Mouse (Mus musculus): ENCODE data around the gene Rab3gap1.
"Not testable (repeated sequence)": the region's sequence is repeated elsewhere in the genome, so short reads cannot be mapped to it uniquely, and the experiment has no call there.

Gene Rab3gap1

GRCm38 (mm10) chr1:127915802-127916201, 47.2 kb downstream of the Rab3gap1 start:
- no peak for DNase-seq (ENCODE audit: low spot score)

- no peak for DNase-seq (ENCODE audit: low spot score)
Observed at GRCm38 (mm10) chr1:127933405-127933804, 64.8 kb downstream of the Rab3gap1 start.

GRCm38 (mm10) chr1:127934322-127934721, 65.7 kb downstream of the Rab3gap1 start:
- DNase-seq (ENCODE audit: low spot score) = no peak

DNA sequence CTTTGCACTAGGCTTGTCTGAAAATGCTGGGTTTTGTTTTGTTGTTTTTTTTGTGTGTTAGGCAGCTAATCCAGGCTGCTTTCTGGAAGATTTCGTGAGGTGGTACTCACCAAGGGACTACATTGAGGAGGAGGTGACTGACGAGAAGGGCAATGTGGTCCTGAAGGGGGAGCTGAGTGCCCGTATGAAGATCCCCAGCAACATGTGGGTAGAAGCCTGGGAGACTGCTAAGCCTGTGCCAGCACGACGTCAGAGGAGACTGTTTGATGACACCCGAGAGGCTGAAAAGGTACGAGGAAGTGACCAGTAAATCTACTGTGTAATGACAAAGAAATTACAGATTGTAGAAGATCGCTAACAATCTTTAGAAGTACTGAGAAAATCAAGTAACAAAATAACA, 68.7 kb downstream of the Rab3gap1 start:
- no peak for DNase-seq (ENCODE audit: low spot score)

DNA sequence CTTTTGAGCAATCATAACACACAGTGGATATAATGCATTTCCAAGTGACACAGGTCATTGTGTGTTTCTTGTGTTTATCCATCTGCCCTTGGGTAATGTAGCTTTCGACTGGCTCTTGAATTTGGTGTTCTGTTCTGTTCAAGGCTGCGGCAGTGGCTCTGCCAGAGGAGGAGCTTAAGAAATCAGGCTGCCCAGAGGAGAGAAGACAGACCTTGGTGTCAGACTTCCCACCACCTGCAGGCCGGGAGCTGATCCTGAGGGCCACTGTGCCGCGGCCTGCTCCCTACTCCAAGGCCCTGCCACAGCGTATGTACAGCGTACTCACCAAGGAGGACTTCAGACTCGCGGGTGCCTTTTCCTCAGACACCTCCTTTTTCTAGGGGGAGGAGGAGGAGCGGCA, 73.7 kb downstream of the Rab3gap1 start:
- no peak for DNase-seq (ENCODE audit: low spot score)

DNA sequence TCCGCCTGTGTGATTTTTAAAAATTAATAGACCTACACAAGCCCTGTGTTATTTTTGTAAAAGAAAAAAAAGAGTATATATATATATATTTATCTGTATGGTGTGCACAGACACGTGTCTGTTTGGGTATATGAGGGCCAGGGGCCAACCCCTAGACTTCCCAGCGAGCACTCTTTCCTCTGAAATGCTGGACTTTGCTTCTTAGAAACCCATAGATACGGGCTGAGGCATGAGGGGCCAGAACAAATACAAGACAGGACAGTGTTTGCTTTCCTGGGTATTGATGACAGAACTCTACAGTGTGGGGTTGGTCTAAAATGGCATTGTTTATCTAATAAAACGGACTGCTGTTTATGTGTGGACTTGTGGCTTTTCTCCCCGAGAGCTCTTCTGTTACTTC, 74.9 kb downstream of the Rab3gap1 start:
- DNase-seq (ENCODE audit: low spot score) = no peak

DNA sequence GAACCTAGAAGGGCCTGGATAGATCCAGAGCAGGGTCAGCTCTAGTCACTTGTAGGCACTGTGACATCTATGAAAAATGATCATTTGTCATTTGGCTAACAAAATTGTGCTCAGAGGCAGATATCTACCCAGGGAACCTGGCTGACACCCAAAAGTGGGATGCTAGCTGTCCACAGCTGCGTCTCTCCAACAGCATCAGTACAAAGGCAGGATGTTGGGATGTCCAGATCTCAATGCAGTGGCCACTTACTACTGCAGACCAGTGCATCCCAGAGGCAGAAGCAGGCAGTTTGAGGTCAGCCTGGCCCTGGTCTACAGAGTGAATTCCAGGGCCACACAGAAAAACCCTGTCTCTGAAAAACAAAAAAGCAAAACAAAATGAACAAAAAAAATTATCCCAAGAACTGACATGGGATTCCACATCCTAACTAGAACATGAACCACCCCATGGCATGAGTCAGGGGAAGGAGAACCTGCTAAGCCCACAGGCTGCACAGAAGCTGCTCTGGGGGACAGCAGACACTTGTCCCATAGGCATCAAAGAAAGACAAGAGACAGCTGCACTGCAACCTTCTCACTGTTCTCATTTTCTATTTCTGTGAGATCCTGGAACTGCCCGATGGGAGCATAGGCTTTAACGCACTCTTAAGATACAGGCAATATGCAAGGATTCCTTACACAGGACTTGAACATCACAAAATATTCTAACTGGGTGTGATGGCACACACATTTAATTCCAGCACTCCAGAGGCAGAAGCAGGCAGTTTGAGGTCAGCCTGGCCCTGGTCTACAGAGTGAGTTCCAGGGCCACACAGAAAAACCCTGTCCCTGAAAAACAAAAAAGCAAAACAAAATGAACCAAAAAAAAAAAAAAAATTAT, 77.4 kb downstream of the Rab3gap1 start:
- DNase-seq (ENCODE audit: low spot score) = no peak

- DNase-seq (ENCODE audit: low spot score) = no peak
Observed at GRCm38 (mm10) chr1:127946615-127947249, 78.2 kb downstream of the Rab3gap1 start.

- DNase-seq (ENCODE audit: low spot score) = no peak
Observed at GRCm38 (mm10) chr1:127948748-127949147, 80.2 kb downstream of the Rab3gap1 start.

- DNase-seq (ENCODE audit: low spot score) = no peak
Observed at GRCm38 (mm10) chr1:127952276-127952675, 83.7 kb downstream of the Rab3gap1 start.

- DNase-seq (ENCODE audit: low spot score) = not testable (repeated sequence)
Observed at GRCm38 (mm10) chr1:127954198-127954597, 85.6 kb downstream of the Rab3gap1 start.

- no peak for DNase-seq (ENCODE audit: low spot score)
Observed at GRCm38 (mm10) chr1:127954800-127955199, 86.2 kb downstream of the Rab3gap1 start.

DNA sequence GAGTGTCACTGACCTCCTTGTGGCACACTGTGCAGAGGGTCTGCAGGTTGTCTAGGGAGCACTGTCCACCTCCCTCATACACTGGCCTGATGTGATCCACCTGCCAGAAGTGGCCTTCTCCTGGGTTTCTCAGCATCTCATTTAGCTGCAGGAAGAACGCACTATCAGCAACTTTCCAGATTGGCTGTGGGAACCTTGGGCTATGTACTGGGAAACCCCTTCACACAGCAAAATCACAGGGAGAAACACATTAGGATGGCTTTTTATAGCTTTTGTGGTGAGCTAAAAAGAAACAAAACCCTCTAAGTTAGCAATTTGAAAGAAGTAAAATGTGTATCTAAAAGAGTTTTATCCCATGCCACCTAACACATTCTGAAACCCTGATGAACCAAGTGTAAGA, 88.0 kb downstream of the Rab3gap1 start:
- DNase-seq (ENCODE audit: low spot score) = no peak

DNA sequence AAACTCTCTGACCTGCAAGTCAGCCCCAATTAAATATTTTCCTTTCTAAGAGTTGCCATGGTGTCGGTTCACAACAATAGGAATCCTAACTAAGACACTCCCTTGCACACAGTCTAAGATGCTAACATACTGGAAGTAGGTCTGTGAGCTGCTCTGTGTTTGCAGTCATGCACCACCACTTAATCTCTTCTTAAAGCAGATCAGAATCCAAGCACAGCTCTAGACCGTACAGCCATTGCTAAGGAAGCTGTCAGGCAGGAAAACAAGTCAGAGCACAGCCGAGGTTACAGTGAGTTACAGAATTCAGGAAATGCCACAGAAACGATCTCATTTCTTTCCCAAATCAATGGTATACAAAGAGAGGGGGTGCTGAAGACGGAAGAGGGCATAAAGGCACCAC, 90.2 kb downstream of the Rab3gap1 start:
- no peak for DNase-seq (ENCODE audit: low spot score)

- no peak for DNase-seq (ENCODE audit: low spot score)
Observed at GRCm38 (mm10) chr1:127959312-127959718, 90.7 kb downstream of the Rab3gap1 start.

- DNase-seq (ENCODE audit: low spot score) = peak; percentile 31
Observed at GRCm38 (mm10) chr1:127961140-127961539, 92.6 kb downstream of the Rab3gap1 start.

- no peak for DNase-seq (ENCODE audit: low spot score)
Observed at GRCm38 (mm10) chr1:127963326-127963725, 94.8 kb downstream of the Rab3gap1 start.

DNA sequence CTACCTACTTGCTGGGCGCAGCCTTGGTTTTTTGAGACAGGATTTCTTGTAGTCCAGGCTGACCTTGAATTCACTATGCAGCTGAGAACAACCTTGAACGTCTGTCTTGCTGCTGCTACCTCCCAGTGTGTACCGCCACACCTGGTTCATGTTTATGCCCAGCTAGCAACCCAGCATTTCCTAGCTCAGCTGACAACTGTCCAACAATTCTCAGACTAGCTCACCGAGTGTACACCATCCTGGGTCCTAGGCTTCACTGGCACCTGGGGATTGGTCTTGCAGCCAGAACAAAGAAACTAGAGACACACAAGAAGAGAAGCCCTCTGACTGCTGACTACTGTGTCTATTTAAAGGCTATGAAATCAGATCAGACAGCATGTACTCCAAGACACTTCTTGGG, 102.3 kb downstream of the Rab3gap1 start:
- DNase-seq (ENCODE audit: low spot score) = no peak

GRCm38 (mm10) chr1:127974082-127974481, 105.5 kb downstream of the Rab3gap1 start:
- no peak for DNase-seq (ENCODE audit: low spot score)

DNA sequence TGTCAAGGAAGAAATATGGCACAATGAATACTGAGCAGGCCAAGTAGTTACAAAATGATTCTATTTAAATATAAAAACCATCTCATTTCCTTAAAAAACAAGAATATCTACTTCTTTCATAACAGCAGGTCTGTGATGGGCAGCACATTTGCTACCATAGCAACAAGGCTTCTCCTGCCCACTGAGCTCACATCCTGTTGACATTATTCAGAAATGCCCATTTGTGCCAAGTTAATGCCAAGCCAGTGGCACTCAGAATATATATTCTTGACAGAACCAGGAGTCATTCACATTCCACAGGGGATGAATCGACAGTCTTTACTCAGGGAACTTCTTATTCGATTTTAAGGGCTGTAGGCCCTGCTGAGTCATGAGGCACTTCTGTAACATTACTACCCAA, 107.1 kb downstream of the Rab3gap1 start:
- peak; percentile 43 for DNase-seq (ENCODE audit: low spot score)

- no peak for DNase-seq (ENCODE audit: low spot score)
Observed at GRCm38 (mm10) chr1:127976106-127976505, 107.5 kb downstream of the Rab3gap1 start.

DNA sequence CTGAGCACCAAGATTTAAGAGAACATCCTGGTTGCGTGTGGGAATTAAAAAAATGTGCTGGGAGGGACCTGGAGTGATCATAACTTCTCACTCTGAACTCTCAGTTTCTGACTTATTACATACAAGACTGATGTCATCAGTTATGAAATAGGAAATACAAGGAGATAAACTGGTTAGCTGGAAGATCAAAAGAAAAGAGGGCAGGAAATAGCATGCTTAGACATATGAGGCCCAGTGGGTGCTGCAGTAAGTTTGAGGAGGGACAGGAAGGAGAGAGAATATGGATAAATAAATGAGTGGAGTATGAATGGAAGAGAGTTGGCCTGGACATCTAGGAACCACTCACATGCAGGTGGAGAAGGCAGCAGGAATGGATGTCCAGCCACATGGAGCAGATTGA, 109.6 kb downstream of the Rab3gap1 start:
- peak; percentile 9 for DNase-seq (ENCODE audit: low spot score)

GRCm38 (mm10) chr1:127980911-127981559, 112.5 kb downstream of the Rab3gap1 start:
- peak; percentile 23 for DNase-seq (ENCODE audit: low spot score)
